Mouse (Mus musculus): ENCODE measurements at regions not wholly inside any gene's neighbourhood (a gene's known extent, or its start where the extent isn't known, plus 50 kb on each side); places are given as distances from the start of the nearest gene placed in this dataset.

- no peak overlapping the region for H3K27ac ChIP-seq
- H3K4me1 ChIP-seq: peaks cover 4% of the 10 kb centered on the region; the same call in 1 of the 2 replicates
- no peak overlapping the region for H3K4me2 ChIP-seq (replicated peaks)
- no peak for ATAC-seq (ENCODE audit: insufficient number of reproducible peaks, insufficient read depth, low FRiP score, low TSS enrichment)
- no peaks in the 10 kb centered on the region for H3K9me3 ChIP-seq
- H3K27me3 ChIP-seq: no peaks in the 10 kb centered on the region
- WGBS: 47% methylated on average over 3 of the region's 3 CpGs
- H3K4me3 ChIP-seq: no peak overlapping the region
- H3K36me3 ChIP-seq: no peaks in the 10 kb centered on the region
- H3K9ac ChIP-seq: no peak overlapping the region
Observed at GRCm38 (mm10) chr5:45196159-45196558, 253.9 kb downstream of the Qdpr start.

- no peak overlapping the region for H3K27ac ChIP-seq
- H3K4me3 ChIP-seq: no peak overlapping the region
- no peak overlapping the region for H3K4me2 ChIP-seq (replicated peaks)
- no peaks in the 10 kb centered on the region for H3K36me3 ChIP-seq
- H3K27me3 ChIP-seq: no peaks in the 10 kb centered on the region
- peaks cover 4% of the 10 kb centered on the region; the same call in 1 of the 2 replicates for H3K4me1 ChIP-seq
- H3K9ac ChIP-seq: no peak overlapping the region
- H3K9me3 ChIP-seq: no peaks in the 10 kb centered on the region
- ATAC-seq (ENCODE audit: insufficient number of reproducible peaks, insufficient read depth, low FRiP score, low TSS enrichment): no peak
Observed at GRCm38 (mm10) chr5:45192287-45192686, 257.7 kb downstream of the Qdpr start.

GRCm38 (mm10) chr5:45173035-45173755, 276.8 kb downstream of the Qdpr start:
- ATAC-seq (ENCODE audit: insufficient number of reproducible peaks, insufficient read depth, low FRiP score, low TSS enrichment): no peak
- Histone ChIP-seq H3K4me1 (no peaks in the 10 kb centered on the region), H3K27me3 (no peaks in the 10 kb centered on the region), H3K27ac (no peak overlapping the region), H3K36me3 (no peaks in the 10 kb centered on the region), H3K4me3 (no peak overlapping the region), H3K9ac (no peak overlapping the region), H3K4me2 (replicated peaks) (no peak overlapping the region), H3K9me3 (no peaks in the 10 kb centered on the region)
- 83% methylated on average over 8 of the region's 8 CpGs for WGBS

- Histone ChIP-seq H3K4me2 (replicated peaks) (no peak overlapping the region), H3K9ac (no peak overlapping the region), H3K27ac (no peak overlapping the region), H3K27me3 (no peaks in the 10 kb centered on the region), H3K36me3 (no peaks in the 10 kb centered on the region), H3K9me3 (no peaks in the 10 kb centered on the region), H3K4me1 (no peaks in the 10 kb centered on the region), H3K4me3 (no peak overlapping the region)
- ATAC-seq (ENCODE audit: insufficient number of reproducible peaks, insufficient read depth, low FRiP score, low TSS enrichment): no peak
- 89% methylated on average over 4 of the region's 4 CpGs for WGBS
Observed at GRCm38 (mm10) chr5:45159194-45159593, 290.8 kb downstream of the Qdpr start.

- Histone ChIP-seq H3K27me3 (no peaks in the 10 kb centered on the region), H3K36me3 (no peaks in the 10 kb centered on the region), H3K4me3 (no peak overlapping the region), H3K4me1 (no peaks in the 10 kb centered on the region), H3K27ac (no peak overlapping the region), H3K9ac (no peak overlapping the region), H3K9me3 (no peaks in the 10 kb centered on the region), H3K4me2 (replicated peaks) (no peak overlapping the region)
- no peak for ATAC-seq (ENCODE audit: insufficient number of reproducible peaks, insufficient read depth, low FRiP score, low TSS enrichment)
- 46% methylated on average over 2 of the region's 2 CpGs for WGBS
Observed at GRCm38 (mm10) chr5:45154936-45155335, 295.1 kb downstream of the Qdpr start.

- Histone ChIP-seq H3K4me3 (no peak overlapping the region), H3K4me2 (replicated peaks) (no peak overlapping the region), H3K36me3 (no peaks in the 10 kb centered on the region), H3K9me3 (no peaks in the 10 kb centered on the region), H3K27ac (no peak overlapping the region), H3K9ac (no peak overlapping the region), H3K27me3 (no peaks in the 10 kb centered on the region), H3K4me1 (no peaks in the 10 kb centered on the region)
- ATAC-seq (ENCODE audit: insufficient number of reproducible peaks, insufficient read depth, low FRiP score, low TSS enrichment): no peak
- WGBS: 88% methylated on average over 4 of the region's 4 CpGs
Observed at GRCm38 (mm10) chr5:45144186-45144585, 305.9 kb downstream of the Qdpr start.

- Histone ChIP-seq H3K27me3 (no peaks in the 10 kb centered on the region), H3K4me3 (no peak overlapping the region), H3K9ac (no peak overlapping the region), H3K36me3 (no peaks in the 10 kb centered on the region), H3K27ac (no peak overlapping the region), H3K4me2 (replicated peaks) (no peak overlapping the region), H3K4me1 (no peaks in the 10 kb centered on the region), H3K9me3 (no peaks in the 10 kb centered on the region)
- ATAC-seq (ENCODE audit: insufficient number of reproducible peaks, insufficient read depth, low FRiP score, low TSS enrichment): no peak
- WGBS: 53% methylated on average over 10 of the region's 10 CpGs
Observed at GRCm38 (mm10) chr5:45137198-45137973, 312.6 kb downstream of the Qdpr start.

GRCm38 (mm10) chr5:45136696-45137095, 313.3 kb downstream of the Qdpr start:
- Histone ChIP-seq H3K27ac (no peak overlapping the region), H3K4me1 (no peaks in the 10 kb centered on the region), H3K9ac (no peak overlapping the region), H3K9me3 (no peaks in the 10 kb centered on the region), H3K36me3 (no peaks in the 10 kb centered on the region), H3K4me3 (no peak overlapping the region), H3K27me3 (no peaks in the 10 kb centered on the region), H3K4me2 (replicated peaks) (no peak overlapping the region)
- WGBS: 47% methylated on average over 3 of the region's 3 CpGs
- no peak for ATAC-seq (ENCODE audit: insufficient number of reproducible peaks, insufficient read depth, low FRiP score, low TSS enrichment)

GRCm38 (mm10) chr5:45127971-45128370, 322.1 kb downstream of the Qdpr start:
- Histone ChIP-seq H3K27ac (no peak overlapping the region), H3K4me3 (no peak overlapping the region), H3K9me3 (no peaks in the 10 kb centered on the region), H3K27me3 (no peaks in the 10 kb centered on the region), H3K4me1 (no peaks in the 10 kb centered on the region), H3K4me2 (replicated peaks) (no peak overlapping the region), H3K36me3 (no peaks in the 10 kb centered on the region), H3K9ac (no peak overlapping the region)
- ATAC-seq (ENCODE audit: insufficient number of reproducible peaks, insufficient read depth, low FRiP score, low TSS enrichment): no peak
- WGBS: 85% methylated on average over 8 of the region's 8 CpGs

GRCm38 (mm10) chr5:45121751-45122280, 322.3 kb upstream of the Ldb2 start:
- H3K36me3 ChIP-seq: no peaks in the 10 kb centered on the region
- H3K27me3 ChIP-seq: no peaks in the 10 kb centered on the region
- H3K4me1 ChIP-seq: 0 out of 2 replicates have a peak, but pooled peaks cover 6% of the 10 kb centered on the region
- H3K9me3 ChIP-seq: no peaks in the 10 kb centered on the region
- ATAC-seq (ENCODE audit: insufficient number of reproducible peaks, insufficient read depth, low FRiP score, low TSS enrichment): no peak
- WGBS: 47% methylated on average over 2 of the region's 2 CpGs
- no peak overlapping the region for H3K4me3 ChIP-seq
- no peak overlapping the region for H3K9ac ChIP-seq
- H3K4me2 ChIP-seq (replicated peaks): no peak overlapping the region
- H3K27ac ChIP-seq: 0 out of 2 replicates have a peak overlapping the region, but pooled peaks have one; percentile 12

GRCm38 (mm10) chr5:45119757-45120156, 320.3 kb upstream of the Ldb2 start:
- H3K27ac ChIP-seq: no peak overlapping the region
- no peak for ATAC-seq (ENCODE audit: insufficient number of reproducible peaks, insufficient read depth, low FRiP score, low TSS enrichment)
- H3K9ac ChIP-seq: no peak overlapping the region
- H3K4me1 ChIP-seq: 0 out of 2 replicates have a peak, but pooled peaks cover 6% of the 10 kb centered on the region
- H3K9me3 ChIP-seq: no peaks in the 10 kb centered on the region
- H3K4me2 ChIP-seq (replicated peaks): no peak overlapping the region
- no peaks in the 10 kb centered on the region for H3K27me3 ChIP-seq
- no peaks in the 10 kb centered on the region for H3K36me3 ChIP-seq
- H3K4me3 ChIP-seq: no peak overlapping the region
- WGBS: 87% methylated on average over 2 of the region's 2 CpGs

- 85% methylated on average over 4 of the region's 4 CpGs for WGBS
- Histone ChIP-seq H3K4me1 (no peaks in the 10 kb centered on the region), H3K4me3 (no peak overlapping the region), H3K27ac (no peak overlapping the region), H3K9me3 (no peaks in the 10 kb centered on the region), H3K4me2 (replicated peaks) (no peak overlapping the region), H3K36me3 (no peaks in the 10 kb centered on the region), H3K27me3 (no peaks in the 10 kb centered on the region), H3K9ac (no peak overlapping the region)
- no peak for ATAC-seq (ENCODE audit: insufficient number of reproducible peaks, insufficient read depth, low FRiP score, low TSS enrichment)
Observed at GRCm38 (mm10) chr5:45111246-45111645, 311.8 kb upstream of the Ldb2 start.

Data from embryonic facial prominence, embryonic 12.5 days (tissue).